Mouse (Mus musculus): ENCODE measurements around the gene Tnni3k. TPM values are rescaled to one million over a fixed set of nuclear protein-coding genes. Genes with fewer than 3 reads are reported as not detected.

Gene Tnni3k
- 0.04 TPM in 1 of 2 replicates, not detected in the other for polyA plus RNA-seq (2015; fragmentation: Nextera tagmentation; extraction: Ambion mirVana)

DNA sequence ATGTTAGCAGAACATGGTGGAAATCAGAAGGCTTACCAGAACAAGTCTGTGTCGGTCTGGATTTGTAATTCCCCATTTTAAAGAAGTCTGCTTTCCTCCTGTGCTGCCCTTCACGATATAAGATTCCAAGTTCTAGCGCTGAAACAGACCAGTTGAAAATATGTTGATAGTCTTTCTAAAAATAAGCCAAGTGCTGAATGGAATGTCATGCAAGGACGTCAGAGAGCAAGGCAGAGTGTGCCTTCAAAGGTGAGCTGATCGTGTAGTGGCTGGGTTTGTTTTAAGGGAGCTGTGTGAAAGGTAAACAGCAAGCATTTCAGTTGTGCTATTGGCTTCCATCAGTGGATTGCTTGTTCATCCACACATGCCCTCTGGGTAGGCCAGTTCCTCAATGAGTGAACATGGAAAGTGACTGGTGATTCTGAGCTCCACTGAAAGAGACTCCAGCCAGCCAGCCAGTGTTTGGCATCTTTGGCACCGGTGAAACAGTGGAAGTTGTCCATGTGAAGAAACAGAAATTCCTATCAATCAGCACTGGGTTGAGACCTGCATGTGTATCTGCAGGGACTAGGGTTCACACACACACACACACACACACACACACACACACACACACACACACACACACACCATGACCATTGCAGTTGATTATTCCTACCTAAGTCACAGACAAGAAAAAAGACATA lies at the start of gene Tnni3k:
TSS of gene Tnni3k (minus strand) at position 177 of the 686 bp plus-strand sequence.
- no peaks in the 10 kb centered on the region for H3K36me3 ChIP-seq
- H3K27ac ChIP-seq, result no peak within 1 kb of the TSS
- H3K9ac ChIP-seq, result no peak within 1 kb of the TSS
- 63% methylated on average over 6 of the region's 6 CpGs for WGBS
- no peak within 1 kb of the TSS for H3K4me3 ChIP-seq (replicated peaks)
- no peaks in the 10 kb centered on the region for H3K4me1 ChIP-seq
- no peak for ATAC-seq (ENCODE audit: insufficient read depth, low FRiP score, low read depth)
- H3K9me3 ChIP-seq, result no peaks in the 10 kb centered on the region
- no peak within 1 kb of the TSS for H3K4me2 ChIP-seq
- no peaks in the 10 kb centered on the region for H3K27me3 ChIP-seq (replicated peaks)

DNA sequence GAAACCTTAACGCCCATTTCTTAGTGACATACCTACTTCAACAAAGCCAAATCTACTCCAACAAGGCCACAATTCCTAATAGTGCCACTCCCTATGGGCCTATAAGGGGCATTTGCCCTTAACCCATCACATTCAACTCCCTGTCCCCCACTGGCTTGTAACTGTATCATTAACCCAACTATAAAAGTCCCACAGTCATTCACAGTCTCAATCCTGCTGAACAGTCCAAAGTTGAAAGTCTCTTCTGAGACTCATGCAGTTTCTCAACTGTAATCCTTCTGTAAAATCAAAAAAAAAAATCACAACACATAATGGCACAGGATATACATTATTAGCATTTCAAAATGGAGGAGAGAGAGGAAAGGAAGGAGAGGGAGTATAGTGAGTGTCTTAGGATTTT lies 44.1 kb upstream of the Tnni3k start:
- Histone ChIP-seq H3K4me3 (replicated peaks) (no peak overlapping the region), H3K9ac (no peak overlapping the region), H3K4me1 (no peaks in the 10 kb centered on the region), H3K9me3 (no peaks in the 10 kb centered on the region), H3K36me3 (no peaks in the 10 kb centered on the region), H3K27ac (no peak overlapping the region), H3K27me3 (replicated peaks) (no peaks in the 10 kb centered on the region), H3K4me2 (no peak overlapping the region)
- ATAC-seq (ENCODE audit: insufficient read depth, low FRiP score, low read depth), result no peak
- WGBS, result 87% methylated on average over 1 of the region's 1 CpGs

DNA sequence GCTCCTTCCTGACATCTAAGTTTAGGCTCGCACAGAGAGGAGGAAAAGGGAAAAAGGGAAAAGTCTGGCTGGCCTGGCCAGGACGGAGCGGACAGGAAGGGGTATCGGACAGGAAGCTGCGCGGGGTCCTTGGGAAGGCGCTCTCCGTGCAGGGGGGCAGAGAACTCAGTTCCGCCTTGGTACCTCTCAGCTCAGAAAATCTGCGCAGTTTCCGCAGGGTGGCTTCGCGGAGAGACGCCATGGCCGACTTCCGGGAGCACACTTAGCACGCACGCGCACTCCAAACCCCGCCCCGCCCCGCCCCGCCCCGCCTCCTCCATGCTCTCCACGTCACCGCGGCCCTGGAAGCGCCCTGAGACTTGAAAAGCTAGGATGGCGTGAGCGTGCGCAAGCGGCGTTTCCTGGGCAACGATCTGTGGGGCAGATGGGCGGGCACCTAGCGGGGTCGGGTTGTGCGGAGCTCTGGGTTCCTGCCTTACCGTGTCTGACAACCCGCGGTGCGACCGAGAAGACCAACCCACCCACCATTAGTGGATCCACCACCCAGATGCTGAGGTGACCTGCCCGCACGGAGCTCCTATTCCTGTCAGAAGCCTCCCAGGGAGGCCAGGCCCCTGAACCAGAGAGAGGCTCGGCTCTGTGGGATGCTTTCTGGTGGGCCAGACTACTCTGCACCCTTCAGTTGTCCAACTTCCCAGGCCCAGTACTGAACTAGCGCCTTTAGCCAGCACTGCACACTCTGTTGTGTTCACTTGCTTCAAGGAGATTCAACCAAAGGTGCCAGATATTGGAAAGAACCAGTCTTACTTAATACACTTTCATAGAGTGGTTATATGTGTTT lies 38.1 kb upstream of the Tnni3k start, which contains the start of the genes Fpgt and Lrriq3:
TSS of gene Fpgt (minus strand) at position 288 of the 841 bp plus-strand sequence.
TSS of gene Lrriq3 (plus strand) at position 319 of the 841 bp plus-strand sequence.
- peak; percentile 99 for ATAC-seq (ENCODE audit: insufficient read depth, low FRiP score, low read depth)
- peak within 1 kb of the TSS; percentile 73 for H3K4me3 ChIP-seq (replicated peaks)
- no peaks in the 10 kb centered on the region for H3K9me3 ChIP-seq
- H3K27ac ChIP-seq, result peak within 1 kb of the TSS; percentile 69
- no peaks in the 10 kb centered on the region for H3K27me3 ChIP-seq (replicated peaks)
- H3K36me3 ChIP-seq, result no peaks in the 10 kb centered on the region
- H3K4me1 ChIP-seq, result no peaks in the 10 kb centered on the region
- H3K4me2 ChIP-seq, result peak within 1 kb of the TSS; percentile 73
- peak within 1 kb of the TSS; percentile 46 for H3K9ac ChIP-seq
- WGBS, result 1% methylated on average over 47 of the region's 47 CpGs

DNA sequence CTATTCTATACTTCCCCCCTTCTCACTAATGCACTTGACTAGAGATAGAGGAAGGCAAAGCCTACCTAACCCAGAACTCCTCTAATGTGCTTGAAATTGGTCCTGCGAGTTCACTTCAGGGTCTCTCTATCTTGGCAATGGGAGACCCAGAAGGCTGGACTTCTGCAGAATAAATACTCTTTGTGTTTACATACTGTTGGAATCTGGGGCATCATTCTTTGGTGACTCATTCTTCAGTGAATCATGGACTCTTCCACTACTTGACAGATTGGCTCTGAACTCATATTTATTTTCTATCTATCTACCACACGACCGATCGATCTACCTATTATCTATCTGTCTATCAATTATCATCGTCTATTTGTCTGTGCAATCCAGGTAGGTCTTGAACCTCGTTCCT lies 36.9 kb upstream of the Tnni3k start:
- Histone ChIP-seq H3K4me3 (replicated peaks) (peak overlapping the region; percentile 73; the same call in 1 of the 2 replicates), H3K36me3 (peaks cover 8% of the 10 kb centered on the region; the same call in 1 of the 2 replicates), H3K9me3 (no peaks in the 10 kb centered on the region), H3K4me1 (no peaks in the 10 kb centered on the region), H3K9ac (no peak overlapping the region), H3K27me3 (replicated peaks) (no peaks in the 10 kb centered on the region), H3K27ac (no peak overlapping the region), H3K4me2 (peak overlapping the region; percentile 73)
- WGBS, result 93% methylated on average over 6 of the region's 6 CpGs
- ATAC-seq (ENCODE audit: insufficient read depth, low FRiP score, low read depth), result no peak

DNA sequence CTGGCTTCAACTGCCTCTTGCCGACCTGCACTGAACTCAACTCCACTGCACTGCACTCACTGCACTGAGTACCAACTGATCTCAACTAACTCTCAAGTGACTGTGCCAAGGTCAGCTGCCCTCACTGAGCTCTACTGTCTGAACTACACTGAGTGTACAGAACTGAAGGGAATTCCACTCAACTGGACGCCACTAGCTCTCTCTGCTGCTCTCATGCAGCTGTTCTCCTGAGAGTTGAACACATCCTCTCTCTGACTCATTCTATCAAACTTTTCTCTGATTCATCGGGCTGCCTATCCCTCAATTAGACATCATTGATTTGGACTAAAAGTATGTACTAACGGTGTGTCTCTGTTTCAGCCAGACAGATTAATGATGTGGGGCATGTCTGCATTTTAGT lies 22.7 kb upstream of the Tnni3k start:
- Histone ChIP-seq H3K27ac (no peak overlapping the region), H3K9ac (no peak overlapping the region), H3K27me3 (replicated peaks) (no peaks in the 10 kb centered on the region), H3K36me3 (no peaks in the 10 kb centered on the region), H3K9me3 (no peaks in the 10 kb centered on the region), H3K4me2 (no peak overlapping the region), H3K4me3 (replicated peaks) (no peak overlapping the region), H3K4me1 (no peaks in the 10 kb centered on the region)
- WGBS, result 73% methylated on average over 4 of the region's 4 CpGs
- ATAC-seq (ENCODE audit: insufficient read depth, low FRiP score, low read depth), result no peak

DNA sequence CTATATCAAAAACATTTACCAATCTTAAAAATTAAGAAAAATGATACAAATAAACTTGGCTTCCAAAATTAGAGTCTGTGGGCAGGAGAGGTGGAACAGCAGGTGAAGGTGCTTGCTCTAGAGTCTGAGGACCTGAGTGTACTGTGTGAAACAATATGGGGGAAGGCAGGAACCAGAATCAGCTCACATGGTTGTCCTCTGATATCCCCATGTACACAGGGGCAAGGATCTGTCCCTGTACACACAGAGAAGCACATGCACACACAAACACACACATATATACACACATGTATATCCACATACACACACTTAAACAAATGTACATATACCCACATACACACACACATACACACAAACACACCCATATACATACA lies 4.2 kb upstream of the Tnni3k start:
- no peaks in the 10 kb centered on the region for H3K4me1 ChIP-seq
- no peaks in the 10 kb centered on the region for H3K9me3 ChIP-seq
- H3K4me3 ChIP-seq (replicated peaks), result no peak overlapping the region
- H3K36me3 ChIP-seq, result no peaks in the 10 kb centered on the region
- H3K9ac ChIP-seq, result no peak overlapping the region
- no peak overlapping the region for H3K27ac ChIP-seq
- ATAC-seq (ENCODE audit: insufficient read depth, low FRiP score, low read depth), result no peak
- H3K4me2 ChIP-seq, result no peak overlapping the region
- H3K27me3 ChIP-seq (replicated peaks), result no peaks in the 10 kb centered on the region

DNA sequence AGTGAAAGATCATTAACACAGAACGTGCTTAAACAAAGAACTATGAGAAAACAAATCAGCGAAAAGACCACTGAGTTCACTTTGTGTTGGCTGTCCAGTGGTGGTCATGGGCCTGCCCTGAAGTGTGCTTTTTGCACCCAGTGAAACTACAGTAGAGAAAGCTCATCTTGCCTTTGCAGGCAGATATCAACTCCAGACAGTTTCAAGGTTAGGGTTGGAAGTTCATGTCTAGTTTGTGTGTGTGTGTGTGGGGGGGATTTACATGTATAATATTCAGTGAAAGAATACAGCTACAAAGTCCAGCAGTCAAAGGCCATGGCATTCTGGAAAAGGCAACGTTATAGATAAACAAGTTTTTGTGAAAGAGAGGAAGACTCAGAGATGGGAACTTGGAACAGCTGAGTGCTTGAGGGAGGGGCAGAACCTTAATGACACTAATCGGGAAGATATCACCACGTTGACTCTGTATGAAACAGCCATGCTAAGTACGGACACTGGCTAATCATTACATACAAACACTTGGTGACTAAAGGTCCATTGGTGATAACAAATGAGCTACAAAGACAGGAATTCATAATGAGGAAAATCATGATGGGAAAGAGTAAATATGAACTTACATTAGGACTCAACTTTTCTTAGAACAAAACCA lies 3.7 kb upstream of the Tnni3k start:
- H3K4me2 ChIP-seq, result no peak overlapping the region
- no peak overlapping the region for H3K4me3 ChIP-seq (replicated peaks)
- H3K4me1 ChIP-seq, result no peaks in the 10 kb centered on the region
- H3K36me3 ChIP-seq, result no peaks in the 10 kb centered on the region
- H3K9ac ChIP-seq, result no peak overlapping the region
- H3K27me3 ChIP-seq (replicated peaks), result no peaks in the 10 kb centered on the region
- H3K9me3 ChIP-seq, result no peaks in the 10 kb centered on the region
- 64% methylated on average over 6 of the region's 6 CpGs for WGBS
- no peak for ATAC-seq (ENCODE audit: insufficient read depth, low FRiP score, low read depth)
- H3K27ac ChIP-seq, result no peak overlapping the region

DNA sequence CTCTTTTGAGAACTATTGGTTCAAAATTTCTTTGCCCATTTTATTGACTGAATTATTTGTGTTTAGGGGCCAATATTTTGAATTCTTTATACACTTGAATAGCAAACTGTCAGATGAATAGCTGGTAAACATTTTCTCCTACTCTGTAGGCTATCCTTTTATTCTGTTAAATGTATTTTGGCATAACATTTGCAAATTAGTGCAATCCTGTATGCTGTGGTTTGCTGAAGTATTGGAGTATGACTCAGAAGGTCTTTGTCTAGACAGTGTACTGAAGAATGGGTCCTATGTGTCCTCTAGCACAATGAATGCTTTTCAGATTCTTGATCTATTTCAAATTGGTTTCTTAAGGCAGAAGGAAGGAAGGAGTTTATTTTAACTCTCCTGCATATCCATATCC lies 2.4 kb upstream of the Tnni3k start:
- H3K36me3 ChIP-seq, result no peaks in the 10 kb centered on the region
- H3K9ac ChIP-seq, result no peak overlapping the region
- H3K4me2 ChIP-seq, result no peak overlapping the region
- no peak overlapping the region for H3K27ac ChIP-seq
- no peak for ATAC-seq (ENCODE audit: insufficient read depth, low FRiP score, low read depth)
- no peak overlapping the region for H3K4me3 ChIP-seq (replicated peaks)
- no peaks in the 10 kb centered on the region for H3K9me3 ChIP-seq
- H3K27me3 ChIP-seq (replicated peaks), result no peaks in the 10 kb centered on the region
- H3K4me1 ChIP-seq, result no peaks in the 10 kb centered on the region

DNA sequence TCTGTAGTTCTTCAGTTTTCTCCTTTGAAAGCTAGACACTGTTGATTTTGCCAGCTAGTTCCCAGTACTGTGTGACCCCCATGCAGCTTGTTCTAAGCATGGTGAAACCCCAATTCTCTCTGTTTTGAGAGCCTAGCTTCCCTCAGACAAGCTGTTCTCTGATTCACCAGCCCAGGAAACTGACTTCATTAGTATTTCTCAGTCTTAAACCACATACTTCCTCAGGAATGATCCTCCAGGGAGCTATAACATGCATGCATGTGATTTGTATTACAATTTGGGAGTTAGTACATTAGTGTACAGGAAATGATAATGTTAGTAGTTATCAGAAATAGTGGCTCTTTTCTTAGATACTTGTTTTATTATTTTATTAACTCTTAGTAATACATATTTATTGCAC lies 1.4 kb upstream of the Tnni3k start:
- Histone ChIP-seq H3K4me3 (replicated peaks) (no peak overlapping the region), H3K4me2 (no peak overlapping the region), H3K27ac (no peak overlapping the region), H3K27me3 (replicated peaks) (no peaks in the 10 kb centered on the region), H3K9me3 (no peaks in the 10 kb centered on the region), H3K36me3 (no peaks in the 10 kb centered on the region), H3K9ac (no peak overlapping the region), H3K4me1 (no peaks in the 10 kb centered on the region)
- ATAC-seq (ENCODE audit: insufficient read depth, low FRiP score, low read depth), result no peak

DNA sequence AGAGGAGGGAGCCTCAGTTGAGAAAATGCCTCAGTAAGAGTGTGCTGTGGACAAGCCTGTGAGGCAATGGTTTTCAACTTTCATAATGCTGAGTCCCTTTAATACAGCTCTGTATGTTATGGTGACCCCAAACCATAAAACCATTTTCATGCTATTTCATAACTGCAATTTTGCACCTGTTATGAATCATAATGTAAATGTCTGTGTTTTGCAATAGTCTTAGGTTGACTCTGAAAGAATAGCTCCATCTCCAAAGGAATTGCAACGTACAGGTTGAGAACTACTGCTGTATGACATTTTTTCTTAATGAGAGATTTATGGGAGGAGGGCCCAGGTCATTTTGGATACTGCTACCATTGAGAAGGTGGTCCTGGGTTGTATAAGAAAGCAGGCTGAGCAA lies 2.0 kb downstream of the Tnni3k start:
- Histone ChIP-seq H3K27me3 (replicated peaks) (no peaks in the 10 kb centered on the region), H3K4me3 (replicated peaks) (no peak overlapping the region), H3K36me3 (no peaks in the 10 kb centered on the region), H3K4me2 (no peak overlapping the region), H3K27ac (no peak overlapping the region), H3K9ac (no peak overlapping the region), H3K9me3 (no peaks in the 10 kb centered on the region), H3K4me1 (no peaks in the 10 kb centered on the region)
- ATAC-seq (ENCODE audit: insufficient read depth, low FRiP score, low read depth), result no peak
- 53% methylated on average over 1 of the region's 1 CpGs for WGBS

DNA sequence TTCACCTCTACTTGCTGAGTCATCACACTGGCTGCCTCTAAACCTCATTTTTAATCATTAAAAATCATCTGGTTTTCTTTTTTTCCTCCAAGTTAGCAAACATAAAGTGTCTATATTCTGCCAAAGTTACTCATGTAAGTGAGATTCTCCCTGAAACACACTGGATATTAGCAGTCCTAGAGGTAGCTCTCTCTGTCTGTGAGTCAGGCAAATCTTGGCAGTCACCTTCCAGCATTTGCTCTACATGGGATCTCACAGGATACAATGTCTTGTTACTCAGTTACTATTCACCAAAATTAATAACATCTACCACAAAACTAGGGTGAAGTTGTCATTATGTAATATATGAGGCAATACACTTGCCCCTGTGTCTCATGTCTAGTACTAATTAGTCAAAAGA lies 3.2 kb downstream of the Tnni3k start:
- H3K9ac ChIP-seq, result no peak overlapping the region
- no peak overlapping the region for H3K27ac ChIP-seq
- no peak overlapping the region for H3K4me2 ChIP-seq
- H3K9me3 ChIP-seq, result no peaks in the 10 kb centered on the region
- H3K36me3 ChIP-seq, result no peaks in the 10 kb centered on the region
- H3K4me3 ChIP-seq (replicated peaks), result no peak overlapping the region
- H3K4me1 ChIP-seq, result no peaks in the 10 kb centered on the region
- no peak for ATAC-seq (ENCODE audit: insufficient read depth, low FRiP score, low read depth)
- no peaks in the 10 kb centered on the region for H3K27me3 ChIP-seq (replicated peaks)

Measured in stomach, embryonic 15.5 days (tissue).